Mouse (Mus musculus) urinary bladder, postnatal 10 days (tissue): Measurements from ENCODE around the gene Tgfbrap1.

Source experiments
- DNase-seq: peaks from one replicate; pipeline ENCODE4 v3.0.0; 2022; ENCODE audit warnings: low spot score

Gene Tgfbrap1

GRCm38 (mm10) chr1:43110556-43110955 is 12.1 kb upstream of the Tgfbrap1 start:
- no peak for DNase-seq

GRCm38 (mm10) chr1:43108729-43109128 is 10.3 kb upstream of the Tgfbrap1 start:
- no peak for DNase-seq

- DNase-seq, result no peak
Measured at GRCm38 (mm10) chr1:43094206-43094605, 4.2 kb downstream of the Tgfbrap1 start.

- no peak for DNase-seq
Measured at GRCm38 (mm10) chr1:43092056-43093015, 6.1 kb downstream of the Tgfbrap1 start.

GRCm38 (mm10) chr1:43091306-43092055 is 7.0 kb downstream of the Tgfbrap1 start:
- no peak for DNase-seq

GRCm38 (mm10) chr1:43090418-43090817 is 8.0 kb downstream of the Tgfbrap1 start:
- DNase-seq, result no peak

- no peak for DNase-seq
Measured at GRCm38 (mm10) chr1:43082946-43083345, 15.5 kb downstream of the Tgfbrap1 start.

- DNase-seq, result no peak
Measured at GRCm38 (mm10) chr1:43078124-43078523, 20.3 kb downstream of the Tgfbrap1 start.

GRCm38 (mm10) chr1:43074791-43075190 is 23.6 kb downstream of the Tgfbrap1 start:
- no peak for DNase-seq

GRCm38 (mm10) chr1:43072561-43072960 is 25.9 kb downstream of the Tgfbrap1 start:
- DNase-seq, result no peak

- DNase-seq, result no peak
Measured at GRCm38 (mm10) chr1:43072028-43072427, 26.4 kb downstream of the Tgfbrap1 start.

- DNase-seq, result no peak
Measured at GRCm38 (mm10) chr1:43070726-43071125, 27.7 kb downstream of the Tgfbrap1 start.

- no peak for DNase-seq
Measured at GRCm38 (mm10) chr1:43067551-43067950, 30.9 kb downstream of the Tgfbrap1 start.

GRCm38 (mm10) chr1:43066573-43066972 is 31.9 kb downstream of the Tgfbrap1 start:
- DNase-seq, result no peak

- DNase-seq, result no peak
Measured at GRCm38 (mm10) chr1:43065615-43066310, 32.7 kb downstream of the Tgfbrap1 start.

- DNase-seq, result no peak
Measured at GRCm38 (mm10) chr1:43051903-43052302, 46.5 kb downstream of the Tgfbrap1 start.

- no peak for DNase-seq
Measured at GRCm38 (mm10) chr1:43047811-43048210, 50.6 kb downstream of the Tgfbrap1 start.

GRCm38 (mm10) chr1:43046990-43047389 is 51.4 kb downstream of the Tgfbrap1 start:
- DNase-seq, result no peak

GRCm38 (mm10) chr1:43045204-43045982 is 53.0 kb downstream of the Tgfbrap1 start:
- DNase-seq, result no peak

- no peak for DNase-seq
Measured at GRCm38 (mm10) chr1:43042271-43042670, 56.2 kb downstream of the Tgfbrap1 start.

- DNase-seq, result no peak
Measured at GRCm38 (mm10) chr1:43036014-43036413, 62.4 kb downstream of the Tgfbrap1 start.
